Mouse (Mus musculus): ENCODE measurements around the gene Myo18b. TPM values are rescaled to one million over a fixed set of nuclear protein-coding genes. Genes with fewer than 3 reads are reported as not detected.

The Myo18b gene
- 2.0 and 2.5 TPM in 2 replicates for polyA plus RNA-seq (2012; rRNA removed)

DNA sequence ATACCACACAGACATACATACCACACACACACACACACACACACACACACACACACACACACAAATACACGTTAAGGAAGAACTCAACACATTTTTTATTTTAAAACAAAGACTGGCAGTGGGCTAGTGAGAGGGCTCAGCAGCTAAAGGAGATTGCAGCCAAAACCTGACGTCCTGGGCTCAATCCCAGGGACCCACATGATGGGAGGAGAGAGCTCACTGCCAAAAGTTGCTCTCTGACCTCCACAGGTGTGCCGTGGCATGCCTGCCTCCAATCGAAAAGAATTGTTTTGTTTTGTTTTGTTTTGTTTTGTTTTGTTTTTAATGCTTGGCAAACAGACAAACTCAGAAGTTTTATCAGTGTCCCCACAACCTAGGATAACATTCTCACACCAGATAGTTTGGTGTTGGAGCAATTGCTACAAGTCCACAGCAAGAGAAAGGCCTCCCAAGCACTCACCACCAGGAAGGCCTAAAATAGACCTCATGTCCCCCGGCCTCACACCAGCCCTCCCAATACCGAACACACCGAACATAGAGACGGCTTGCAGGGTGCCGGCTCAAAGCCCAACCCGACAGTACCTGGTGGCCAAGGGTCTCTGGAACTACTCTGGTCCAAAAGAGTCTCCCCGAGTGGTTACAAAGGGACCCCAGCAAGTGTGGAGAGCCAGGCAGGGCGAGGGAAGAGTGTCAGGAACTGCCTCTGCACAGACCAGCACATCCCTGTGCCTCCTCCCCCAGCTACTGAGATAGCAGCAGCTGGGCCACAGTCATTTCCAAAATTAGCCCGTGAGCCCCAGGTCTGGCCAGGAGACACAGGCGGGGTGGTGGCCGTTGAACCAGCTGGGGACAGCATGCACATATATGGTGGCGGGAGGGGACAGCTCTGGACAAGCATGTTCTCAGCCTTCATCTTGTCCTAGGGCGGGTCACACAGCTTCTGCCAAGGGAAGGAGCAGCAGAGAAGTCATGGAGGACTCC lies at the start of gene Myo18b:
Gene Myo18b, minus strand, starts transcription at position 689 of the 981 bp plus-strand sequence.
- DNase-seq (ENCODE audit: low read depth) = no peak

GRCm38 (mm10) chr5:112945925-112946324 lies 49.8 kb upstream of the Myo18b start:
- DNase-seq (ENCODE audit: low read depth) = no peak

- no peak for DNase-seq (ENCODE audit: low read depth)
Observed at GRCm38 (mm10) chr5:112942244-112942643, 46.1 kb upstream of the Myo18b start.

DNA sequence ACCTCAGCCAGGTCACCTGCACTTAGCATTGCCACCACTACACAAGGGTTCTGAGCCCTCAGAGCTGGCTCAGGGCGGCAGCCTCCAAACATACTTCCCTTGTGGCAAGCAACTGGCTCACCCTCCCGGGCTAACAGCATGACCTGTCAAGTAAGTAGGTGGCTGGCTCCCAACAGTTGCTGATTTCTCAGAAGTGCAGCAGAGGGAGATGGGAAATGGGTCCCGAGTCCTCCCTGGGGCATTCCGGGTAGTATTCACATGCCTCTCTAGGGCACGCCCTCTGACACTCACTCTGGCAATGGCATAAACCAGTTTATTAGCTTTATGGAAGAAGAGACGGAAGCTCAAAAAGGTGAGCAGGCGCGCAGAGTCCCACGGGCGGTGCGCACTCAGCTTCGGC lies 44.8 kb upstream of the Myo18b start:
- DNase-seq (ENCODE audit: low read depth) = no peak

- no peak for DNase-seq (ENCODE audit: low read depth)
Observed at GRCm38 (mm10) chr5:112936632-112937031, 40.5 kb upstream of the Myo18b start.

DNA sequence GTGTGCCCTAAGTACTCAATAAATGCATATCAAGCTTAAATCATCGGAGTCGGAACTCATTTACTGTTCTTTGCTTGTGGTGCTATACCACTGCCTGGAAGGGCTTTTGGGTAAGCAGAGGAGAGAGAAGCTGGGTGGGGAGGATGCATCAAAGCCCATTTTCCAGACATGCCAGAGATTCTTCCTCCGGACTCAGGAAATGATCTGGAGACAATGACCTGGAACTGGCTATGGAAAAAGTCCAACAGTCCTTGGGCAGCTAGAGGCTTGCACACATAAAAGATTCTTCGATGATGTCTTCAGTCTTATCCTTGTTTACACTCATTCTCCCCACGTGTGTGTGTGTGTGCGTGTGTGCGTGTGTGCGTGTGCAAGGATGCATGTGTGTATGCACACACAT lies 39.3 kb upstream of the Myo18b start:
- DNase-seq (ENCODE audit: low read depth) = no peak

- DNase-seq (ENCODE audit: low read depth) = no peak
Observed at GRCm38 (mm10) chr5:112932878-112933567, 36.9 kb upstream of the Myo18b start.

DNA sequence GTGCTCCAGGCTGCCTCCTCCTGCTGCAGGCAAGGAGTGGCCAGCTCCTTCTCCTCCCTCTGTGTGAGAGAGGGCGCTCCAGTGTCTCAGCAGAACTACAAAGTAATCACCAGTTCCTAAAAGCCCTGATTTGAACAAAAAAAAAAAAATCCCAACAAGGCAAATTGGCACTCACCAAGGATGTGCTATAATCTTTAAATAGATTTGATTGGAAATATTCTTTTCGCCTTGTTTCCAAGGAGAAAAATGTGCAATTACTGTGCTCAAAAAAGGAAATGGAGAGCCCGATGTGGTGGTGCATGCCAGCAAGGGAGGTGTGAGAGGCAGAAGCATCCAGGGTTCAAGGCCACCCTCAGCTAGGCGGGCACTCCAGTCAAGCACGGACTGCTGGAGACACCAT lies 35.7 kb upstream of the Myo18b start:
- DNase-seq (ENCODE audit: low read depth) = no peak

GRCm38 (mm10) chr5:112928201-112928881 lies 32.2 kb upstream of the Myo18b start:
- no peak for DNase-seq (ENCODE audit: low read depth)

DNA sequence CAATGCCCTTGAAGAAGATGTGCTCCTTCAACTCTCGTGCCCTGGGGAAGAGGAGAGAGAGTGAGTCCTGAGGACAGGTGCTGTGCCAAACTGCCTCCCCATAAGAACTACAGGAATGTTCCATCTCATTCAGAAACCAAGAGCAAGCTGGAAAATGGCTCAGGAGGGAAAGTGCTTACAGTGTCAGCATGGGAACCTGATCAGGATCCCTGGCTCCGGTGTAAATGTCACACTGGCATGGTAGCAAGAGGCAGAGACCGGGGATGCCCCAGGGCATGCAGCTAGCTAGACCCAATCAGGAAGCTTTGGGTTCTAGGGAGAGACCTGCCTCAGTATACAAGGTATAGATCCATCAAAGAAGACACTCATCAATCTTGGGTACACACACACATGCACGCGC lies 29.3 kb upstream of the Myo18b start:
- no peak for DNase-seq (ENCODE audit: low read depth)

GRCm38 (mm10) chr5:112924806-112925205 lies 28.6 kb upstream of the Myo18b start:
- no peak for DNase-seq (ENCODE audit: low read depth)

DNA sequence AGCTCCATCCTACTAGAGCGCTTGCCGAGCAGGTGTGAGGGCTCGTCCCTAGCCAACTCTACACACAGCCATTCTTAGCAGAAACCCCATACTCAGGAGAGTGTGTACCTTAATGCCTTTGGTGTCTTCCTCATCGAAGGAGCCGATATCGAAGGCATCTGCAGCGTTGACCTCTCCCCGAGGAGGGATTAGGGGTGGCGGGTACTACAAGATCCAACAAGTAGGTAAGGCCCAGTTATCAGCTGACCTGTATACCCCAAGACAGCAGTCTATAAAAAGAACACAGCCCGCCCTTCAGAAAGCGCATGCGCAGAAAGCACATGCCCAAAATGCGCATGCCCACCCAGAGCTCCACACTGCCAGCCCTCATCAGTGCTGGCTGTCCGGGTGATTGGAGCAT lies 27.7 kb upstream of the Myo18b start:
- DNase-seq (ENCODE audit: low read depth) = no peak

DNA sequence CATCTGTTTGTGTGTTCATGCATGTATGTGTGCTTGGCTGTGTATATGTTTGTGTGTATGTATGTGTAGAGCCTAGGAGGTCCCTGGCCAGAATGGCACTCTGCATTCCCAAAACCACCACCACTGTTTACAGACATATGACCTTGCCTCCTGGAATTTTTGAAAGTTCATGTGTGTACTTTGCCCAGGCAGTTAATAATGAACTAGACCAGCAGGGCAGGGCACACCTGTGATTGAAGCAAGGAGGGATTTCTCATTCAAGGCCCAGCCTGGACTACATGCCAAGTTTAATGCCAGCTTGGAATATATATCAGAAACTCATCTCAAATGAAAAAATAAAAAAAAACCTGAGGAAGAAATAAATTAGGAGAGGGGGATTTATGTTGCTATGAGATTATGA lies 25.8 kb upstream of the Myo18b start:
- DNase-seq (ENCODE audit: low read depth) = no peak

GRCm38 (mm10) chr5:112910381-112910780 lies 14.2 kb upstream of the Myo18b start:
- no peak for DNase-seq (ENCODE audit: low read depth)

- no peak for DNase-seq (ENCODE audit: low read depth)
Observed at GRCm38 (mm10) chr5:112908169-112908614, 12.0 kb upstream of the Myo18b start.

DNA sequence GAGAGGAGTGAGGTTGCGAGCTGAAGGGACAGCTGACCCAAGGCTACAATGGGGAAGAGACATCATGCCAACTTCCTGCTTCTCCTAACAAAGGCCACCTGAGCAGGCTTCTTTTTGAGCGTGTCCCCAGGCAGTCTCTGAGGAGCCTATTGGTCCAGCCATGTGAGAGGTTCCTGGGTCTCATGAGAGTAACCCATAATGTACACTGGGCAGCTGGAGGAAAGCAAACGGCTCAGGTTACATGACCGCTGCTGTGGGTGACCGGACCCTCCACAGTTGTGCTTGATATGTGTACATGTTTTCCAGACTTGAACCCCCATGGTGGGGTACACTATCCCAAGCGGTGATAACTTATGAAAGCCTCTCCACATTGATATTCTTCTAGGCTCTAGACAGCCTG lies 11.3 kb upstream of the Myo18b start:
- DNase-seq (ENCODE audit: low read depth) = no peak

DNA sequence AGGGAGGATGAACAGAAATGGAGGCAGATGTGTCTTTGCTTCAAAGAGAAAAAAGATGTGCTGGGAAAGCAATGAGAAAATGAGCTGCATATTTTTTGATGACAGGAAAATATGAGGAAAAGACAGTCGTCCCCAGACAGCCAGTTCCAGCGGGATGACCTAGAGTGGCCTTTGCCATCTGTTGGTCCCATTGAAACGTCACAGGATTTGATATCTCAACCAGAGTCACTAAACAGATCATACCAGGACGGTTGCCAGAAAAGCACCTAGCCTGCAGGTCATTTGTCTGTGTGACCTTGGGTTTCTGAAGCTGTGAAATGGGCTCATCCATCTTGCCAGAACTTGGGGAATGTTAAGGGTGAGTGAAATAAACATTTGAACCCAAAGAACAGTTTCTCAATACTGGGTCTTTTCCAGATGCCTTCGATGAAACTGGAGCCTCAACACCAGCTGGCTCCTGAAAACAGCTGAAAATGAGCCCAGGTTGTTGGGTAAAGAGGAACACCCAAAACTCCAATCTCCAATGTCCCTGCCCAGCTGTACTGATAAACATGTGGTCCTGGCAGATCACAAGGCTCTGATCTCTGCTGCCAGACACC lies 2.6 kb downstream of the Myo18b start:
- DNase-seq (ENCODE audit: low read depth) = no peak

DNA sequence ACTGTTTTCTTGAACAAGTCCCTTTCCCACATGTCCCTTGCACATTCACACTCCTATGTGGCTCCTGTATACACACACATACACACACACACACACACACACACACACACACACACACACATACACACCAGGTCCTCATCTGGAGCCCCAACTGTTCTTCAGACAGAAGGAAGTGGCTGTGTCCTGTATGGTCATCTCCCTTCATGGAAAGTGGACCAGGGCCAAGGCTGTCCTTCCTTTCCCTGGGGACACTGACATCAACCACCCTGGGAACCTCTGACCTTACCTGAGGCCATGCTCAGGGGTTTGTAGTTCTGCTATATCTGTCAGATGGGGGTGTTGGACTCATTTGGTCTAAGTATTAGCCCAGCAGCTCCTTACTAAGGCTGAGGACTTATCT lies 3.8 kb downstream of the Myo18b start:
- DNase-seq (ENCODE audit: low read depth) = no peak

DNA sequence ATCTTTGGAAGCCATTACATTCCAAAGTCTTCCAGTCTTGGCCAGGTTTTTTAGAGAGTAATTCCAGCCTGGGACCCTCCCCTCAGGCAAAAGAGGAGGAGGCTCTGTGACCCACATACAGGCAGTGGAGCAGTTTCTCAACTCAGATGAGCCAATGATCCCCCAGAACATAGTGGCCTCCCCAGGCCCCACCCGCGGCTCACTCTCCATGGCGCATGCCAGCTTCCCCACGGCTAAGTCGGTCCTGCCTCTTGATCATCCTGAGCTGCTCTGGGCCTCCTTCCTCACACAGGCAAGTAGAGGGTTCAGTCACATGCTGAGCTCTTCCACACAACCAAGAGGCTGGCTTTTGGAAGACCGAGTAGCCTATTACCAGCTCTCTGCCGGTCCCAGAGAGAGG lies 7.5 kb downstream of the Myo18b start:
- no peak for DNase-seq (ENCODE audit: low read depth)

- DNase-seq (ENCODE audit: low read depth) = no peak
Observed at GRCm38 (mm10) chr5:112886687-112887491, 9.3 kb downstream of the Myo18b start.

Data from gonadal fat pad, adult 2 months (tissue).